Mouse (Mus musculus) lung, adult 2 months (tissue): ENCODE results near the gene Duxf3.
"Not testable (repeated sequence)": the region's sequence is repeated elsewhere in the genome, so short reads cannot be mapped to it uniquely, and the experiment has no call there.

Experiments used
- CTCF ChIP-seq: fragments of 200-500 bp; IDR thresholded peaks from 2 replicates; pipeline ENCODE4 v1.5.1; 2011; ENCODE audit warnings: mild to moderate bottlenecking, low read length, control low read depth; ENCODE audit not compliant: insufficient read depth
- POLR2A ChIP-seq: fragments of 200-500 bp; IDR thresholded peaks from 2 replicates; pipeline ENCODE4 v1.6.1; 2011; ENCODE audit warnings: low read depth, mild to moderate bottlenecking, control low read depth, low read length, borderline replicate concordance; ENCODE audit errors: extremely low read depth

GRCm38 (mm10) chr10:58231088-58231487 lies 1.4 kb downstream of the Duxf3 start:
- not testable (repeated sequence) for TF ChIP-seq CTCF, POLR2A
